Mouse (Mus musculus): ENCODE results near the gene Tpk1.
A peak's percentile ranks its signal among the peaks of the same experiment; 100 is the strongest.

The Tpk1 gene

GRCm38 (mm10) chr6:43435987-43436541 is 230.0 kb downstream of the Tpk1 start:
- DNase-seq (ENCODE audit: low spot score in 2 of 2), result no peak

- DNase-seq (ENCODE audit: low spot score in 2 of 2), result no peak
Observed at GRCm38 (mm10) chr6:43434365-43434764, 231.7 kb downstream of the Tpk1 start.

GRCm38 (mm10) chr6:43424978-43425377 is 241.1 kb downstream of the Tpk1 start:
- DNase-seq (ENCODE audit: low spot score in 2 of 2), result no peak

GRCm38 (mm10) chr6:43420358-43420979 is 245.6 kb downstream of the Tpk1 start:
- DNase-seq (ENCODE audit: low spot score in 2 of 2), result no peak

GRCm38 (mm10) chr6:43408949-43409348 is 257.1 kb downstream of the Tpk1 start:
- no peak for DNase-seq (ENCODE audit: low spot score in 2 of 2)

GRCm38 (mm10) chr6:43403076-43403475 is 263.0 kb downstream of the Tpk1 start:
- DNase-seq (ENCODE audit: low spot score in 2 of 2), result no peak

GRCm38 (mm10) chr6:43402219-43402997 is 263.7 kb downstream of the Tpk1 start:
- DNase-seq (ENCODE audit: low spot score in 2 of 2), result peak in 1 of 2 experiments; percentile 4

- DNase-seq (ENCODE audit: low spot score in 2 of 2), result no peak
Observed at GRCm38 (mm10) chr6:43396426-43396825, 269.7 kb downstream of the Tpk1 start.

GRCm38 (mm10) chr6:43395538-43395937 is 270.5 kb downstream of the Tpk1 start:
- DNase-seq (ENCODE audit: low spot score in 2 of 2), result peak; percentile 18 to 22

- no peak for DNase-seq (ENCODE audit: low spot score in 2 of 2)
Observed at GRCm38 (mm10) chr6:43391358-43391757, 274.7 kb downstream of the Tpk1 start.

GRCm38 (mm10) chr6:43387273-43387672 is 278.8 kb downstream of the Tpk1 start:
- no peak for DNase-seq (ENCODE audit: low spot score in 2 of 2)

- no peak for DNase-seq (ENCODE audit: low spot score in 2 of 2)
Observed at GRCm38 (mm10) chr6:43384841-43385240, 281.2 kb downstream of the Tpk1 start.

GRCm38 (mm10) chr6:43384304-43384703 is 281.8 kb downstream of the Tpk1 start:
- no peak for DNase-seq (ENCODE audit: low spot score in 2 of 2)

- DNase-seq (ENCODE audit: low spot score in 2 of 2), result no peak
Observed at GRCm38 (mm10) chr6:43382750-43383149, 283.3 kb downstream of the Tpk1 start.

- DNase-seq (ENCODE audit: low spot score in 2 of 2), result no peak
Observed at GRCm38 (mm10) chr6:43382284-43382683, 283.8 kb downstream of the Tpk1 start.

GRCm38 (mm10) chr6:43373206-43373605 is 292.9 kb downstream of the Tpk1 start:
- no peak for DNase-seq (ENCODE audit: low spot score in 2 of 2)

GRCm38 (mm10) chr6:43367434-43367945 is 298.6 kb downstream of the Tpk1 start:
- no peak for DNase-seq (ENCODE audit: low spot score in 2 of 2)

- DNase-seq (ENCODE audit: low spot score in 2 of 2), result no peak
Observed at GRCm38 (mm10) chr6:43366952-43367351, 299.1 kb downstream of the Tpk1 start.

- DNase-seq (ENCODE audit: low spot score in 2 of 2), result no peak
Observed at GRCm38 (mm10) chr6:43363917-43364316, 302.2 kb downstream of the Tpk1 start.

- peak in 1 of 2 experiments; percentile 23 for DNase-seq (ENCODE audit: low spot score in 2 of 2)
Observed at GRCm38 (mm10) chr6:43363291-43363820, 302.7 kb downstream of the Tpk1 start.

- DNase-seq (ENCODE audit: low spot score in 2 of 2), result no peak
Observed at GRCm38 (mm10) chr6:43361248-43361647, 304.8 kb downstream of the Tpk1 start.

- DNase-seq (ENCODE audit: low spot score in 2 of 2), result no peak
Observed at GRCm38 (mm10) chr6:43360214-43360613, 305.9 kb downstream of the Tpk1 start.
